18 mouse cellular contexts compared by ENCODE assay signal in the genomic region with DNA sequence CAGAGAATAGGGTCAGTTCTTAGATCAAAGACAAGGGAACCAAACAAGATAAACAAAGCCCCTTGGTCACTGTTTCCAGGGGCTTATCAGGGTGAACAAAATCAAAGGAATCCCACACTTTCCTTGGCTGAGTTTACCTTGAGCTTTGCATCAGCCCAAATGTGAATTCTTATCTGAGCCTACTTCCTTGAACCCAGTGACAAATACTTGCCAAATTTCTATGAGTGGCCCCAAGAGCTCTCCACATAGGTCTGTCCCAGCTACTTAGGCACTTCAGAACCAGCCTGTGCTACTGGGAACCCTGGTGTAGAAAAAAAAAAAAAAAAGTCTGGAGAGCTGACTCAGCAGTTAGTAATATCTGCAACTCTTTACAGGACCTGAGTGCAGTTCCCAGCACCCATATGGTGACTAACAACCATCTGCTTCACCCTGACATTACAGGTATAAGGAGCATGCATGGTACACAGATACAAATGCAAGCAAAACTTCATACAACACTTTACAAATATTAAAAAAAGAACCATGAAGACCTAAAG. TPM values are rescaled to one million over a fixed set of nuclear protein-coding genes. Genes with fewer than 3 reads are reported as not detected.
DNase-seq lines count a peak whose midpoint lies in the region; ATAC-seq and TF ChIP-seq lines count a peak whose summit lies in the region.
"Had no signal": no experiment of that assay in that cellular context is flagged by ENCODE, and none has a peak within 500 bp of the region (broad histone marks: within the 10 kb centered on the region; RNA-seq: fewer than 3 reads in every experiment).

No protein-coding gene starts in this region.

- no peak overlapping the region for H3K4me2 ChIP-seq in heart, embryonic 15.5 days
- H3K4me2 ChIP-seq in liver, postnatal 0 days (ENCODE audit: low read depth, low read length) = no peak overlapping the region
- no peak overlapping the region for H3K4me2 ChIP-seq in forebrain, embryonic 13.5 days
- H3K4me2 ChIP-seq: liver, embryonic 15.5 days; neural tube, embryonic 15.5 days; stomach, embryonic 15.5 days had no signal

- H3K9ac ChIP-seq in heart, embryonic 15.5 days = no peak overlapping the region
- no peak overlapping the region for H3K9ac ChIP-seq in liver, adult 2 months (ENCODE audit: low read depth, low read length)
- H3K9ac ChIP-seq in liver, postnatal 0 days (replicated peaks) = no peak overlapping the region
- no peak overlapping the region for H3K9ac ChIP-seq in forebrain, embryonic 13.5 days
- H3K9ac ChIP-seq: liver, embryonic 15.5 days; neural tube, embryonic 15.5 days; stomach, embryonic 15.5 days had no signal

- H3K27ac ChIP-seq in heart, embryonic 15.5 days = peak overlapping the region; percentile 81
- H3K27ac ChIP-seq in liver, adult 2 months (replicated peaks; ENCODE audit: insufficient read depth, low read depth, low read length) = peak overlapping the region; percentile 20; the same call in 1 of the 2 replicates
- peak overlapping the region; percentile 73; the same call in 1 of the 2 replicates for H3K27ac ChIP-seq in brown adipose tissue, adult 24 weeks (replicated peaks; ENCODE audit: low read depth, low read length)
- H3K27ac ChIP-seq in liver, postnatal 0 days (ENCODE audit: low read depth) = peak overlapping the region; percentile 45; the same call in 1 of the 2 replicates
- no peak overlapping the region for H3K27ac ChIP-seq in forebrain, embryonic 13.5 days
- H3K27ac ChIP-seq in hindbrain, embryonic 10.5 days = no peak overlapping the region
- H3K27ac ChIP-seq: hindbrain, postnatal 0 days; neural tube, embryonic 15.5 days had no signal

- no peaks in the 10 kb centered on the region for H3K79me2 ChIP-seq in liver, adult 2 months (ENCODE audit: control insufficient read depth, insufficient read depth, low read length)

- H3K4me3 ChIP-seq in heart, embryonic 15.5 days = no peak overlapping the region
- H3K4me3 ChIP-seq in liver, adult 2 months (ENCODE audit: insufficient read depth, low read depth, low read length) = no peak overlapping the region
- no peak overlapping the region for H3K4me3 ChIP-seq in brown adipose tissue, adult 24 weeks (ENCODE audit: insufficient read depth, low read depth, low read length)
- no peak overlapping the region for H3K4me3 ChIP-seq in liver, postnatal 0 days (ENCODE audit: low read depth, low read length)
- H3K4me3 ChIP-seq in forebrain, embryonic 13.5 days = no peak overlapping the region
- H3K4me3 ChIP-seq in hindbrain, embryonic 10.5 days = no peak overlapping the region
- H3K4me3 ChIP-seq: liver, embryonic 15.5 days; neural tube, embryonic 15.5 days; stomach, embryonic 15.5 days had no signal

- no peak for TF ChIP-seq EP300 in liver, postnatal 0 days (IDR thresholded peaks at IDR 0.05; ENCODE audit: low read depth)

- H3K27me3 ChIP-seq in heart, embryonic 15.5 days = no peaks in the 10 kb centered on the region
- H3K27me3 ChIP-seq in liver, adult 2 months (ENCODE audit: control insufficient read depth, insufficient read depth, low read length) = no peaks in the 10 kb centered on the region
- no peaks in the 10 kb centered on the region for H3K27me3 ChIP-seq in liver, postnatal 0 days (ENCODE audit: insufficient read depth, low read length)
- H3K27me3 ChIP-seq in forebrain, embryonic 13.5 days = no peaks in the 10 kb centered on the region
- no peaks in the 10 kb centered on the region for H3K27me3 ChIP-seq in hindbrain, embryonic 10.5 days (ENCODE audit: insufficient read depth, poor library complexity, severe bottlenecking)
- H3K27me3 ChIP-seq: liver, embryonic 15.5 days; neural tube, embryonic 15.5 days; stomach, embryonic 15.5 days had no signal

- peaks cover 3% of the 10 kb centered on the region for H3K36me3 ChIP-seq in heart, embryonic 15.5 days
- no peaks in the 10 kb centered on the region; the same call in 1 of the 2 replicates for H3K36me3 ChIP-seq in liver, adult 2 months (ENCODE audit: control insufficient read depth, insufficient read depth, low read length)
- 0 out of 2 replicates have a peak, but pooled peaks cover 4% of the 10 kb centered on the region for H3K36me3 ChIP-seq in liver, postnatal 0 days (replicated peaks; ENCODE audit: insufficient read depth, low read length)
- H3K36me3 ChIP-seq in forebrain, embryonic 13.5 days (ENCODE audit: poor library complexity, severe bottlenecking) = peaks cover 7% of the 10 kb centered on the region; the same call in 1 of the 2 replicates
- peaks cover 8% of the 10 kb centered on the region for H3K36me3 ChIP-seq in hindbrain, embryonic 10.5 days
- H3K36me3 ChIP-seq: stomach, embryonic 15.5 days had no signal

- TF ChIP-seq POLR2A in liver, adult 2 months (IDR thresholded peaks at IDR 0.05; ENCODE audit: extremely low read depth, insufficient read depth, low read length) = no peak

- H3K9me3 ChIP-seq in heart, embryonic 15.5 days (replicated peaks) = no peaks in the 10 kb centered on the region
- H3K9me3 ChIP-seq in liver, postnatal 0 days (ENCODE audit: low read length) = no peaks in the 10 kb centered on the region
- H3K9me3 ChIP-seq in forebrain, embryonic 13.5 days (replicated peaks) = no peaks in the 10 kb centered on the region
- H3K9me3 ChIP-seq in hindbrain, embryonic 10.5 days = no peaks in the 10 kb centered on the region
- H3K9me3 ChIP-seq: liver, embryonic 15.5 days; neural tube, embryonic 15.5 days; stomach, embryonic 15.5 days had no signal

- ATAC-seq in heart, embryonic 15.5 days (replicated peaks; ENCODE audit: insufficient number of reproducible peaks, insufficient read depth, low FRiP score, low read depth) = no peak
- no peak for ATAC-seq in liver, postnatal 0 days
- no peak for ATAC-seq in forebrain, embryonic 13.5 days
- ATAC-seq: forebrain, embryonic 14.5 days; hindbrain, postnatal 0 days had no signal

- DNase-seq in heart, adult 9 months (ENCODE audit: low spot score in 2 of 2) = no peak
- no peak for DNase-seq in liver, adult 2 months (ENCODE audit: extremely low read depth, low read depth, low spot score)
- no peak for DNase-seq in liver
- DNase-seq in liver, postnatal 0 days = no peak
- no peak for DNase-seq in hindbrain, embryonic 10.5 days (ENCODE audit: low spot score)
- DNase-seq: adrenal gland, postnatal 10 days; cerebellum, adult 9-10 months; layer of hippocampus, adult 9-11 months; thymus, postnatal 36 days had no signal

- TF ChIP-seq CTCF in liver, adult 2 months (IDR thresholded peaks at IDR 0.05; ENCODE audit: low read depth, low read length) = no peak
- no peak for TF ChIP-seq CTCF in liver, postnatal 0 days (IDR thresholded peaks at IDR 0.05; ENCODE audit: low read depth)

- peaks cover 66% of the 10 kb centered on the region for H3K4me1 ChIP-seq in heart, embryonic 15.5 days (replicated peaks)
- peaks cover 14% of the 10 kb centered on the region; the same call in 1 of the 2 replicates for H3K4me1 ChIP-seq in liver, adult 2 months (ENCODE audit: control insufficient read depth, insufficient read depth, low read length)
- peaks cover 47% of the 10 kb centered on the region for H3K4me1 ChIP-seq in brown adipose tissue, adult 24 weeks (ENCODE audit: control insufficient read depth, insufficient read depth, insufficient read length, low read length)
- H3K4me1 ChIP-seq in liver, postnatal 0 days (ENCODE audit: insufficient read depth) = peaks cover 41% of the 10 kb centered on the region
- H3K4me1 ChIP-seq in forebrain, embryonic 13.5 days = peaks cover 17% of the 10 kb centered on the region
- H3K4me1 ChIP-seq in hindbrain, embryonic 10.5 days (replicated peaks) = peaks cover 51% of the 10 kb centered on the region

RNA-seq across cellular contexts. Expression of a gene that starts 36.5 kb away (rescaled TPM):
- polyA plus RNA-seq in heart, embryonic 15.5 days (2015; fragmentation: Nextera tagmentation; extraction: Ambion mirVana) = 15.1 and 17.3 TPM in 2 replicates
- 10.1 and 10.2 TPM in 2 replicates for total RNA-seq in liver, adult 2 months (2014; rRNA removed)
- 7.6 and 7.8 TPM in 2 replicates for polyA plus RNA-seq in liver, adult 2 months (2012; rRNA removed)
- polyA plus RNA-seq in brown adipose tissue, adult 24 weeks (2012; ENCODE audit: insufficient read depth, insufficient read length, missing spikeins) = 10.4 and 13.6 TPM in 2 replicates
- polyA plus RNA-seq in liver, postnatal 0 days (2015; fragmentation: Nextera tagmentation; extraction: Ambion mirVana) = 9.5 and 10.4 TPM in 2 replicates
- 32.0 and 34.1 TPM in 2 replicates for polyA plus RNA-seq in forebrain, embryonic 13.5 days (2015; fragmentation: Nextera tagmentation; extraction: Ambion mirVana)
- 24.4 and 26.2 TPM in 2 replicates for polyA plus RNA-seq in hindbrain, embryonic 10.5 days (2016; fragmentation: Nextera tagmentation; extraction: Ambion mirVana)

RNA-seq across cellular contexts. Expression of a gene that starts 48.3 kb away (rescaled TPM):
- polyA plus RNA-seq in heart, embryonic 15.5 days (2015; fragmentation: Nextera tagmentation; extraction: Ambion mirVana) = 1.1 TPM in 1 of 2 replicates, not detected in the other
- total RNA-seq in liver, adult 2 months (2014; rRNA removed) = 0.83 TPM in 1 of 2 replicates, not detected in the other
- polyA plus RNA-seq in liver, adult 2 months (2012; rRNA removed) = 1.5 and 4.0 TPM in 2 replicates
- polyA plus RNA-seq in brown adipose tissue, adult 24 weeks (2012; ENCODE audit: insufficient read depth, insufficient read length, missing spikeins) = not detected in 2 replicates
- not detected in 2 replicates for polyA plus RNA-seq in liver, postnatal 0 days (2015; fragmentation: Nextera tagmentation; extraction: Ambion mirVana)
- 0.35 and 0.43 TPM in 2 replicates for polyA plus RNA-seq in forebrain, embryonic 13.5 days (2015; fragmentation: Nextera tagmentation; extraction: Ambion mirVana)
- polyA plus RNA-seq in hindbrain, embryonic 10.5 days (2016; fragmentation: Nextera tagmentation; extraction: Ambion mirVana) = 1.8 TPM in 1 of 2 replicates, not detected in the other
- total RNA-seq: hindbrain, postnatal 0 days had no signal
- polyA plus RNA-seq: heart, embryonic 14.5 days; hindbrain, postnatal 0 days; liver, embryonic 15.5 days; neural tube, embryonic 15.5 days; stomach, embryonic 15.5 days had no signal

RNA-seq across cellular contexts. Expression of a gene that starts 51.4 kb away (rescaled TPM):
- 313 and 337 TPM in 2 replicates for polyA plus RNA-seq in heart, embryonic 15.5 days (2015; fragmentation: Nextera tagmentation; extraction: Ambion mirVana)
- 38.2 and 59.7 TPM in 2 replicates for total RNA-seq in liver, adult 2 months (2014; rRNA removed)
- 119 and 138 TPM in 2 replicates for polyA plus RNA-seq in liver, adult 2 months (2012; rRNA removed)
- 107 and 116 TPM in 2 replicates for polyA plus RNA-seq in brown adipose tissue, adult 24 weeks (2012; ENCODE audit: insufficient read depth, insufficient read length, missing spikeins)
- 206 and 208 TPM in 2 replicates for polyA plus RNA-seq in liver, postnatal 0 days (2015; fragmentation: Nextera tagmentation; extraction: Ambion mirVana)
- polyA plus RNA-seq in forebrain, embryonic 13.5 days (2015; fragmentation: Nextera tagmentation; extraction: Ambion mirVana) = 204 and 245 TPM in 2 replicates
- polyA plus RNA-seq in hindbrain, embryonic 10.5 days (2016; fragmentation: Nextera tagmentation; extraction: Ambion mirVana) = 478 and 520 TPM in 2 replicates

Comparison
In these comparisons a context has a peak if more than half of its experiments do, and no peak if none do; other contexts are left out.
1. H3K27ac ChIP-seq: peak in heart, embryonic 15.5 days (single experiment), liver, adult 2 months (single experiment), brown adipose tissue, adult 24 weeks (single experiment) and liver, postnatal 0 days (single experiment); none in forebrain, embryonic 13.5 days (single experiment) and hindbrain, embryonic 10.5 days (single experiment).